Mouse (Mus musculus) heart, postnatal 10 days (tissue): ENCODE data around the gene Eri3. TPM values are rescaled to one million over a fixed set of nuclear protein-coding genes. Genes with fewer than 3 reads are reported as not detected.
A peak's percentile ranks its signal among the peaks of the same experiment; 100 is the strongest.

Source experiments
- DNase-seq, 2 experiments: peaks; one replicate each; pipeline ENCODE4 v3.0.0; 2021
- intact Hi-C: fragments of 180-260 bp; cut with DNase I; formaldehyde crosslinking; loops from one replicate; pipeline ENCODE4 v1.15.1; 2025
- total RNA-seq, 2 experiments: library from RNA; stranded (reverse); gene quantifications; 2 replicates each; pipeline ENCODE4 v1.2.3; 2021

Gene Eri3
- total RNA-seq, 2 experiments from 2014 or later = 75.4 to 92.8 TPM

- intact Hi-C loops = no loop called here
- DNase-seq = peak; percentile 24 to 29
Observed at GRCm38 (mm10) chr4:117570964-117571363, 20.8 kb downstream of the Eri3 start.

GRCm38 (mm10) chr4:117577579-117577978, 27.4 kb downstream of the Eri3 start:
- intact Hi-C loops = no loop called here
- no peak for DNase-seq

DNA sequence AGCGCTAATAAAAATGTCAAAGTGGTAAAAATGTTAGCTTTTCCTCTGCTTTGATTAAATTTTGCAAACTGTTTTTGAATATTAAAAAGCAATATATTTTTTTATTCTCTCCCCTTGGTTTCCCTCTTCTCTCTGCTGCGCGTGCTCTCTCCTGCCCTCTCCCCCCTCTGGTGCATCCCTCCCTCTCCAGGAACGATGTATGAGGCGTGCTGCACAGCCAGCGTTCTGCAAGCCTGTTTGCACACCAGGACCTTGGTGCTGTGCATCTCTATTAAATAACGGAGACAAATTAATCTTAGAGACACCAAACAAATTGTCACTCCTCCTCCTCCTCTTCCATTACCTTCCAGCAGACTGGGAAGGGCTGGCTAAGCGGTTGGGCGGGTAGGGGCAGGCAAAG, 31.5 kb downstream of the Eri3 start:
- DNase-seq = no peak
- intact Hi-C loops = no loop called here

DNA sequence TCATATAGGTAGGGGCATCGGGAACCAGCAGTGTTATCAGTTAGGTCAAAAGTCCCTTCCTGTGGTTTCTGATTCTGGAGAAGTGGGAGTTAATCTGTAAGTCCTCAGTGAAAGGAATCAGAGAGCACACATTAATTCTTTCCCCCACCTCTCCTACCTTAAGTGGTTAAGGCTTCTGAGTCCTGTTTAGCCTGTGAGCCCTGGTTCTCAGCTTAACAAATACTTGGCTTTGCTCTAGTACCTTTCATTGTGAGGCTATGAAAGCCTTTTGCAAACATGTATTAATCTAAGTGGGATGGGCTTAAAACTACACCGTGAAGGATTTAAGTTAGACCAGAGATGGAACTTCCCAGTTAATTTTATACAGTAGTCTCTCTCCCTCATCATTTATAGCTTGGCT, 35.8 kb downstream of the Eri3 start:
- intact Hi-C loops = no loop called here
- no peak for DNase-seq

DNA sequence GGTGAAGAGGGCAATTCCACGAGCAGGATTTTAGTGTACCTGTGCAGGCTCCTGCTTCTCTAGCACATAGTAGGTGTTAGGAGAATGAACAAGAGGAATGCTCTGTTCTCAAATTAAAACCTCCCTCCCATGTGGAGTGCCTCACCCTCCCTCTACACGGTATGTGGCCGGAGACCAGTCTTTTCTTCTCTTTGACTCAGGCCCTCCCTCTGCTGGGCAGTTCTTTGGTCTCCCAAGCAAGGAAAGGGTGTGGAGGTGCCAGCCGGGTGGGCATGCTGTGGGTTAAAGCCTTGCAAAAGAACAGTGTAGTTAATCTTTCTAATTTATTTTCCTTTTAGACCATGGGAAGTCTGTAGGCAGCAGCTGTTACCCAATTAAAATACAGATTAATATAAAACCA, 37.3 kb downstream of the Eri3 start:
- intact Hi-C loops = no loop called here
- DNase-seq = peak in 1 of 2 experiments; percentile 23

DNA sequence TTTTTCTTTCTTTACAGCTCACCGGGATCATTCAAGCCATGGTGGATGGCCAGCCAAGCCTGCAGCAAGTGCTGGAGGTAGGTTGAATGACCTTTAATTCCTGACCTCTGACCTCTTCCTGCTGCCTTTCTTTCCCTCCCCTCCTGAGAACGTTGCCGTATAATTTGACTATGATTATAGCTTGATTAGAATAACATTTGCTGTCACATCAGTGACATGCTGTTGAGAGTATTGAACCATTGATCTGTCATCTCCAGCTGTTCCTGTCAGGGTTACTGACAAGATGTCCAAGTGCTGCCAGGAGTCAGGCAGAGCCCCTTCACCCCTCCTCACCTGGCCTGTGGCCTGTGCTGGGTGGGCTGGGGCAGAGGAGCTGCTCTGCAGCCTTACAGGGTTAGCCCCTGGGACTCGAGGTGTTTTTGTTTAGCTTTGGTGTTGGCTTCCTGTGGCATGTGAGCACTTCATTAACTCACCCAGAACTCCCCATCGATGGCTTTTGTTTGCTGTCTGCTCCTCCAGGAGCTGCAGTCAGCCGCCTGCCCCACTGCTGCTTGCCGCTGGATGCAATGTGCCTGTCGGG, 39.0 kb downstream of the Eri3 start:
- intact Hi-C loops = no loop called here
- no peak for DNase-seq

- intact Hi-C loops = no loop called here
- peak; percentile 72 to 79 for DNase-seq
Observed at GRCm38 (mm10) chr4:117590781-117591180, 40.6 kb downstream of the Eri3 start.

- intact Hi-C loops = no loop called here
- DNase-seq = no peak
Observed at GRCm38 (mm10) chr4:117592206-117592605, 42.0 kb downstream of the Eri3 start.

DNA sequence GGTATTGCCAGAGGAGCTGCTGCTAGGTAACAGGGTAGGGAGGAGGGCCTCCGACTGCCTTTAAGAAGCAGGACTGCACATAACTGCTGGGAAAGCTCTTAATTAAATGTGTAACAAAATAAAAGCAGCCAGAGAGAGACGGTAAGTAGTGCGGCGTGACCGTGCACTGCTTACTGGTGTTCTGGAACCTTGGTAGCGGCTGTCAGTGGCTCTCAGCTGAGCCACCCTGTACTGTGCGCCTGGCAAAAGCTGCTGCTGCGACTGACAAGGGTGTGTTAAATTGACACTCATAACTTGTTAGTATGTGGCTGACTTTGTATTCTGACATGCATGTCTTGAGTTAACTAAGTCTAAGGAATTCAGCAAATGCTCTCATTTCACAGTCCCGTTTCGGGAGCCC, 45.1 kb downstream of the Eri3 start:
- intact Hi-C loops = no loop called here
- DNase-seq = no peak

- intact Hi-C loops = no loop called here
- DNase-seq = no peak
Observed at GRCm38 (mm10) chr4:117599986-117600565, 49.9 kb downstream of the Eri3 start.

DNA sequence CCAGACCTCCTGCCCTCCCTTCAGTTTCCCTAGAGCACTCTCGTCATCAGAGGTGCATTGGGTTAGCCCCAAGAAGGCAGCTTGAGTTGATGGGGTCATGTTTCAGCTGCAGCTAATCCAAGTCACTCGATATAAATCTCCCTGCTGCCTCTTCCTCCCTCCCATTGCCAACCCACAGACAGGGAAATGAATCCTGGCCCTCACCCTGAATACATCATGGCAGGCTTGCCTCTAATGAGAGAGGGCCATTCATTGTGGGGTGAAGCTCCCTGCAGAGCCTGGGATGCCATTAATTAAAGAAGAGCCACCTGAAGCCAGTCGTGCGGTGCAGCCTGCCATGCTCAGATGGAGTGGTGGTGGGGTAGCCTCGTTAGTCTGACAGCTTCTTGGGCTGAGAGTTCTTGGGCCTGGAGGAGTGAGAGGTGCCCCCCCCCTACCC, 51.2 kb downstream of the Eri3 start:
- intact Hi-C loops = no loop called here
- DNase-seq = no peak

DNA sequence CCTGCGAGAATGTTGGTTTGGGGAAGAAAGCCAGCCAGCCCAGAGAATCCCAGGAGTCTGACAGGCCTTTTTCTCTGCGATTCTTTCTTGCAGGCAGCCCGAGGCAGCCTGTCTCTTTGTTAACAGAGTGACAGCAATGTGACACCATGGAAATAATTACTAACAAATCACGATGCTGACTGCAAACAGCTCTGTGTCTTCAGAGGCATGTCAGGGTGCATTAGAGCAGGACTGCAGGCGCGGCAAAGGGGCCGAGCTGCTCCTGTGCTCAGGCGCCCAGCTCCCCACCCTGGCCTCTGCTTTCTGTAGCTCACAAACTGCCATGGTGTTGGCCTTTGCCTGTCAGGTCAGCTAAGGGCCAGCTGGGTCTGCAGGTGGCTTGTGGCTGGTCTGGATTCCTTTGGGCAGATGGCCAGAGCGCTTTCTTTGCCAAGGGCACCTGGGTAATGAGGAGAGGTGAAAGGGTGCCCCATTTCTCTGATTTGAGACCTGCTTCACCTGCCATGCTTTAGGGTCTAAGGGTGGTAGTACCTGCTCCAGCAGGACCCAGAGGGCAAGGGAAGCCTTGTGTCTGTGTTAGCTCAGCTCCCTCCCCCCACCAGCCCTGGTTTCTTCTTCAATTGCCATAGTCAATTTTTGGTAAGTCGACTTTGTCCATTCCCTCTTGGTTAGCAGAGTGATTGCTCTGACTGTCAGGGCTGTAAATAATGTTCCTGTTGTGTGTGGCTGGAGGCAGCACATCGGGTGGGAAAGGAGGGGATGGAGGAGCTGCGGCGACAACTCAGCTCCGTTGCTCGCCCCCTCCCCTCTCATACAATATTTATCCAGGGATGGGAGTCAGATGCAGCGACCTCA, 55.2 kb downstream of the Eri3 start:
- no peak for DNase-seq
- intact Hi-C loops = no loop called here

DNA sequence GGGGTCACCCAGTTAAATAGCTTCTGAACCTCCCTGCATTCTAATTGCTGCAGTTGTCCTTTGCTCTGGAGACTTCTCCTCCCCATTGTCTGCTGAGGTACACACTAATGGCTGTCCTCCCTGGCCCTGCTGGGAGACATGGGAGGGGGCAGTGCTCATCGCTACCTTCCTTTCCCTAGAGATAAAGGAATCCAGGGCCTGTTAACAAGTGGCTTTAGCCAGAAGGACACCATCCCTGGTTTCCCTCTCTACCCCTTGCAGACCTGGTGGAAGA, 55.7 kb downstream of the Eri3 start:
- intact Hi-C loops = no loop called here
- no peak for DNase-seq

- DNase-seq = no peak
- intact Hi-C loops = no loop called here
Observed at GRCm38 (mm10) chr4:117606831-117607610, 56.9 kb downstream of the Eri3 start.

GRCm38 (mm10) chr4:117608265-117608664, 58.1 kb downstream of the Eri3 start:
- intact Hi-C loops = no loop called here
- peak; percentile 51 to 58 for DNase-seq

DNA sequence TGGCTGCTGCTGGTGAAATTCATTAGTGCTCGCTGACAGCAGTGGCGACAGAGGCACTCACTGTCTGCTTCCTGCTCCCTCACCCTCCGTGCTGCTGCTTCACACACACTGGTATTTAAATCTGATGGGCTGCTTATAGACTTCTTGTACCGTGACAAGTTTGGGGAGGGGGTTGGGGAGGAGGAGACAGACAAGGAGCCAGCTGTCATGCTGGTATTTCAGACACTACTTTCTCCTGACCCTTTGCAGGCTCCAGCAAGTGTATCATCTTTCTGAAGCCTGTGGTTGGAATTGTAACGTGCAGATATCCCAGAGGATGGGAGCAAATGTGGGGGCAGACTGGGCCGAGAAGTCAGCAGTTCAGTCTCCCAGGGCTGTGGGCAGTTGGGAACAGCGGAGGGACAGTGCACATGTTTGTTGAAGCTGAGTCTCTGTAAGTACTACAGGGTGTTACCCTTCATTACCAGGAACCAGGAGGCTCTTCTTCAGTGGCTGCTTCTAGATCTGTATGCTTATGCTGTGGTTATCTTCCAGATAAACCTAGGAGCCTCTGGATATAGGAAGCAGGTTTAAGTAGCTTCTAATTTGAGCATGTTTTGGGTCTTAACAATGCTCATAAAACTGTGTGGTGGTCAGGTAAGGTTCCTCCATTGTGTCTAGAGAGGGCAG, 59.3 kb downstream of the Eri3 start:
- no peak for DNase-seq
- intact Hi-C loops = no loop called here

DNA sequence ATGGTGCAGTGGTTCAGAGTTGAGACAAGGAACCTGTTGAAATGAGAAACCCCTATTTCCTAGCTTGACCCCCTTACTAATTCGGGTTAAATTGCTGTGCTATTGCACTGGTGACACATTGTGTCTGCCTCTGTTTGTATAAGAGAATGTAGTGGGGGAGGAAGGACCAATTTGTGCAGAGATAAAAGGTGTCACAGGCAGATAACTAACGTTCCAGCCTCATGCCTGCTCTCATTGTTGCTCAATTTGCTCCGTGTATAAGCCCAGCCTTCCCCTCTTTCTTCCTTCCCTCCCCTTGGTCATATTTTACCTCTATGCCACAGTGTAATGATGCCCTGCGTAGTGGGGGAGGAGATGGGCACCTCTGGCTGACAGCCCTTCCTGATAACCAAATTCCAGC, 61.2 kb downstream of the Eri3 start:
- no peak for DNase-seq
- intact Hi-C loops = no loop called here

DNA sequence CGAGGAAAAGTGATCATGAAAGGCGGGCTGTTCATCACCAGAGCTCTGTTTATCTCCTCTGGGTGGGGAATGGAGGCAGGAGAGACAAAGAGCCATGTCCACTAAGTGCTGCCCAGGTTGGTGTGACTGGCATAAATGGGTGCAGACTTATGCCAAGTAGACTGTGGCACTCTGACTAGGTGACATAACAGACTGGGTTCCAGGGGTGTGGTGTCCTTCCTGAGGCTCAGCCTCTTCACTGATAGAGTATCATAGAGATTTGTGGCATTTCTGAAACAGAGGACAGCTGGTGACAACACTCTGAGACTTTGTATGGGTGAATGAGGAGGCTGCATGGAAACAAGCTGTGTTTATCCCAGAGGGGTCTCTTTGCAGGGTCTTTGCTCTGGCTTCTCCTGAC, 61.6 kb downstream of the Eri3 start:
- intact Hi-C loops = no loop called here
- no peak for DNase-seq

- DNase-seq = no peak
- intact Hi-C loops = no loop called here
Observed at GRCm38 (mm10) chr4:117612713-117613112, 62.5 kb downstream of the Eri3 start.

- intact Hi-C loops = no loop called here
- no peak for DNase-seq
Observed at GRCm38 (mm10) chr4:117613153-117613773, 63.1 kb downstream of the Eri3 start.

- intact Hi-C loops = no loop called here
- DNase-seq = no peak
Observed at GRCm38 (mm10) chr4:117616600-117616999, 66.4 kb downstream of the Eri3 start.
